Mouse (Mus musculus): ENCODE data around the gene Spns2.

DNA sequence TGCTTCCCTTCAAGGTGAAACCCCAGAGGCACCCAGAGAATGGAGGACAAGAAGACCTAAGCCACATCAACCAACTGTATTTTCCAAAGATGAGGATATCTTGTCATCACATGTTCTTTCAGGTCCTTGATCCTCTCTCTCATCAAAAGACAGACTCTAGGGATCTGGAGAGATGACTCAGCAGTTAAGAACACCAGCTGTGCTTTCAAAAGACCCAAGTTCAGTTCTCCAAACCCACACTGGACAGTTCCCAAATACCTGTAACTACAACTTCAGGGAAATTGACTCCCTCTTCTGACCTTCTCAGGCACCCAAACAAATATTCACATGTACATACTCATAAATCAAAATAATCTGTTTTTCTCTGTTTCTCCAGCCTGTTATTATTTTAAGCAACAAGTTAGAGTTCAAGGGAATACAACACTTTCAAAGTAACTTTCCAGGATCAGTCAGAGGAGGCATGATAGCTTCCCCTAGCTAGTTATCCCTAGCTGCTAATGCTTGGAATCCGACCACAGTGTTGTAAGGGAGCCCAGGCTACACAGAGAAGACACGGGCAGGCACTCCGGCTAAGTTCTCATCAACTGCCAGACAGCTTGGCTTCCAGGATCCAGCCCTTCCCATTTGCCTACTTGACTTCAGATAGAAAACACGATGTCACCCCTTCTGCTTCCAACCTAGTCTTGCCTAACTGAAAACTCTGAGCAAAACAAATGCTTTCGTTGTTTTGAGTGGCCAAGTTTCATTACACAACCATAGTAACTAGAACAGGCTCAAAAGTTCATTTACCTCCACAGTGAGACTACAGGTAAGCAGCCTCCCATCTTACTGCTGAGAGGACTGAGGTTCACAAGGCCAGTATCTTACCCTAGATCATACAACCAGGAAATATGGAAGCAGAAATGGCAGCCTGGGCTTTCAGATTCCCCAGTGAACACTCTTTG is 32.2 kb upstream of the Spns2 start:
- TF ChIP-seq EP300 (IDR thresholded peaks at IDR 0.05; ENCODE audit: low read depth), result no peak
- TF ChIP-seq CTCF (IDR thresholded peaks at IDR 0.05; ENCODE audit: low read depth), result no peak

Measured in liver, embryonic 14.5 days (tissue).